Mouse (Mus musculus) kidney, adult 18-20 months (tissue): Measurements from ENCODE around the gene Cpne8.
"Not testable (repeated sequence)": the region's sequence is repeated elsewhere in the genome, so short reads cannot be mapped to it uniquely, and the experiment has no call there.

Experiments used
- DNase-seq: peaks from one replicate; pipeline ENCODE4 v3.0.0; 2021

Gene Cpne8

GRCm38 (mm10) chr15:90609836-90610415, 69.3 kb downstream of the Cpne8 start:
- no peak for DNase-seq

- no peak for DNase-seq
Observed at GRCm38 (mm10) chr15:90608368-90608767, 70.9 kb downstream of the Cpne8 start.

GRCm38 (mm10) chr15:90607181-90607580, 72.1 kb downstream of the Cpne8 start:
- DNase-seq = no peak

GRCm38 (mm10) chr15:90603676-90604075, 75.6 kb downstream of the Cpne8 start:
- DNase-seq = no peak

- no peak for DNase-seq
Observed at GRCm38 (mm10) chr15:90597715-90598497, 81.3 kb downstream of the Cpne8 start.

- no peak for DNase-seq
Observed at GRCm38 (mm10) chr15:90595592-90595991, 83.6 kb downstream of the Cpne8 start.

GRCm38 (mm10) chr15:90589587-90589986, 89.6 kb downstream of the Cpne8 start:
- DNase-seq = no peak

- no peak for DNase-seq
Observed at GRCm38 (mm10) chr15:90577402-90577801, 101.8 kb downstream of the Cpne8 start.

GRCm38 (mm10) chr15:90569246-90569645, 110.0 kb downstream of the Cpne8 start:
- DNase-seq = peak; percentile 6

- DNase-seq = no peak
Observed at GRCm38 (mm10) chr15:90568050-90568449, 111.2 kb downstream of the Cpne8 start.

GRCm38 (mm10) chr15:90563996-90564395, 115.2 kb downstream of the Cpne8 start:
- no peak for DNase-seq

GRCm38 (mm10) chr15:90561613-90562012, 117.6 kb downstream of the Cpne8 start:
- DNase-seq = no peak

GRCm38 (mm10) chr15:90548589-90548988, 130.6 kb downstream of the Cpne8 start:
- DNase-seq = no peak

- no peak for DNase-seq
Observed at GRCm38 (mm10) chr15:90543447-90543846, 135.8 kb downstream of the Cpne8 start.

- no peak for DNase-seq
Observed at GRCm38 (mm10) chr15:90542126-90542525, 137.1 kb downstream of the Cpne8 start.

GRCm38 (mm10) chr15:90536311-90537202, 142.7 kb downstream of the Cpne8 start:
- DNase-seq = no peak

GRCm38 (mm10) chr15:90535730-90536129, 143.5 kb downstream of the Cpne8 start:
- no peak for DNase-seq

GRCm38 (mm10) chr15:90512769-90513168, 166.5 kb downstream of the Cpne8 start:
- no peak for DNase-seq

- no peak for DNase-seq
Observed at GRCm38 (mm10) chr15:90497080-90497479, 182.2 kb downstream of the Cpne8 start.

GRCm38 (mm10) chr15:90491558-90491957, 187.7 kb downstream of the Cpne8 start:
- no peak for DNase-seq

GRCm38 (mm10) chr15:90490186-90490585, 189.0 kb downstream of the Cpne8 start:
- DNase-seq = no peak

- not testable (repeated sequence) for DNase-seq
Observed at GRCm38 (mm10) chr15:90470561-90470960, 208.7 kb downstream of the Cpne8 start.

- DNase-seq = no peak
Observed at GRCm38 (mm10) chr15:90463281-90463680, 216.0 kb downstream of the Cpne8 start.

GRCm38 (mm10) chr15:90446076-90446475, 233.2 kb downstream of the Cpne8 start:
- no peak for DNase-seq
